Mouse (Mus musculus): ENCODE data around the gene Mrps14.

Mrps14 gene

GRCm38 (mm10) chr1:160194529-160195336 is at the start of gene Mrps14:
TSS of gene Mrps14 (plus strand) at chr1:160195215.
- DNase-seq (ENCODE audit: low spot score): peak; percentile 99

DNA sequence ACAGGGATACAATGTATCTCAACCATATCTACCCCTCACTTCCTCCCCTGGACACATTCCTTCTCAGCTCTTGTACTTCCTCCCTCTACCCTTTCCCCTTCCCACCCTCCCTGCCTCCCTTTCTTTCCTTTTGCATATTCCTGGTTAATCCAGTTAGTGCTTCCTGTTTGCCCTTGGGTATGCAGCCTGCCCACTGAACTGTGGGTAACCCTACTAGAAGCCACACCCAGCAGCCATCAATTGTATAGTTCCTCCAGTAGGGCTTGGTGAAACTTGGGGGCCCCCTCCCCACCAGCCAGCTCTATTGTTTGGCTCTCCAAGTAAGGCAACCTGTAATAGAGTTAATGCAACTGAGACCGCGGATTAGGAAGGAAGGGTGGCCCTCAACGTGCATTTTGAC is 49.4 kb upstream of the Mrps14 start:
- no peak for DNase-seq (ENCODE audit: low spot score)

DNA sequence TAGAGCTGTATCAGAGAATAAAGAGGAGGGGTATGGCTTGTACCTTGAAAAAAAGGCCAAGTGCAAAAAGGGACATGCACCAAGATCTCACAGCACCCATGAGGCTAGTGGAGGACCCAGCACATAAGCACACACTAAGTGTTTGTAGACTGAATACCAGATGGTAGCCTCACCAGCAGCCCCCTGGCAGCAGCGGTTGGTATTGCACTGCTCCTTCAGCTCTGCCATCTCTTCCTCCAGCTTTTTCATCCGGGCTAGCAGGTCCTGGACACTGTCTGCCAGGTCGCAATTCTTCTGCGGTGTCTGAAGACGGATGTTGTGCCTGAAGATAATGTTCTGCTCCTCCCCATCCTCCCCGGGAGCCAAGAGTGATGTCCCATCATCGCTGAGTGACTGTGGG is 47.7 kb upstream of the Mrps14 start:
- no peak for DNase-seq (ENCODE audit: low spot score)

- no peak for DNase-seq (ENCODE audit: low spot score)
These were observed 45.6 kb upstream of the Mrps14 start for GRCm38 (mm10) chr1:160149291-160149906.

GRCm38 (mm10) chr1:160150726-160151125 is 44.3 kb upstream of the Mrps14 start:
- DNase-seq (ENCODE audit: low spot score): no peak

DNA sequence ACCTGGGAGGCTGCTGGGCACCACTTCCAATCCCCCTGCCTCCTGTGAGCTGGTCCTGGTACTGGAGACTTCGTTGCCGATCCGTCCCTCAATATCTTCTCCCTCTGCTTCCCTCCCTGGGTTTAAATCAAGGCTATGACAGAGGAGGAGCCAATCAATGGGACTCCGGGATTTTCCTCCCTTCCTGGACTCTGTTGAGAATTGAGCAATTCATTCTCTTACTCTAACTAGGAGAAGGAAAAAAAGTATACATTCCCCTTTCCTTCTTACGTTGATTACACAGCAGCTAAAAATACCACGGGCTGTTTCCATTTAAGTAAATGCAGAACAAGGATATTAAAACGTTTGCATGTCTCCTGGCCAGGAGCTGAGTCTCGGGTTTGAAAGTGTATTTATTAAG is 41.5 kb upstream of the Mrps14 start, which contains the start of gene Tnn:
Gene Tnn (minus strand): TSS at position 101 of the 400 bp plus-strand sequence.
- DNase-seq (ENCODE audit: low spot score): no peak

GRCm38 (mm10) chr1:160158190-160158589 is 36.8 kb upstream of the Mrps14 start:
- DNase-seq (ENCODE audit: low spot score): no peak

DNA sequence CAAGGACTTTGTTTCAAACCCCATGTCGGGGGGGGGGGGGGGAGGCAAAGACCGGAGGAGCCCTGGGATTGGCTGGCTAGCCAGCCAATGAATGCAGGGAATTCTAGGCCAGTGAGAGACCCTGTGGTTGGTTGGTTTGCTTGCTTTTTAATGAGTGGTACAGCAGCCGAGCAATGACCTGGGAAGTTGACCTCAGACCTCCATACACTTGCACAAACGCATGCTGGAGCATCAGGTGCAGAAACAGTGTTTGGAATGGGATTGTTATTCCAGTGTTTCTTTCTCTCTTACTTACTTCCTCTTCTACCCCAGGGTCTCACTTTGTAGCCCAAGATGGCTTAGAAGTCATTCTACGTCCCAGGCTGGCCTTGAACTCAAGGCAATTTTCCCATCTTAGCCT is 28.4 kb upstream of the Mrps14 start:
- no peak for DNase-seq (ENCODE audit: low spot score)

GRCm38 (mm10) chr1:160176903-160177302 is 18.1 kb upstream of the Mrps14 start:
- DNase-seq (ENCODE audit: low spot score): no peak

- DNase-seq (ENCODE audit: low spot score): no peak
These were observed 13.8 kb upstream of the Mrps14 start for GRCm38 (mm10) chr1:160181216-160181615.

DNA sequence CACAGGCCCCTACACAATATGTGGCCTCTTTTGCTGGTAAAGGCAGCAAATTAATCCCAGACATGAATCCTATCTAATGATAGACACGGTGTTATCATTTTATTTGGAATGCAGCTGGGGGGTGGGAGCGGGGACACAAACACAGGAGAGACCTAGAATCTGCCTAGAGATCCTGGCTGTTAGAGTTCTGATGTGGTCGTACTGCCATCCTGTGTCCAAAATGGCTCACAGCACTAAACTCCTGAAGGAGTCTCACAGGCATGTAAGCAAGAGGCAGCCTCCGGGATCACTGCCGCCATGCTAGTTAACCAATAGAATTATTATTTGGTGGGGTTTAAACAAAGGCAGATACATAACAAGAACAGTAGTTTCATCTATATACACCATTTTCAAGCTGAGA is 10.5 kb upstream of the Mrps14 start:
- no peak for DNase-seq (ENCODE audit: low spot score)

GRCm38 (mm10) chr1:160195337-160195663 is 285 bp downstream of the Mrps14 start:
- no peak for DNase-seq (ENCODE audit: low spot score)

GRCm38 (mm10) chr1:160205486-160205885 is 10.5 kb downstream of the Mrps14 start:
- no peak for DNase-seq (ENCODE audit: low spot score)

- no peak for DNase-seq (ENCODE audit: low spot score)
These were observed 14.8 kb downstream of the Mrps14 start for GRCm38 (mm10) chr1:160209844-160210243.

GRCm38 (mm10) chr1:160210566-160210965 is 15.6 kb downstream of the Mrps14 start:
- no peak for DNase-seq (ENCODE audit: low spot score)

DNA sequence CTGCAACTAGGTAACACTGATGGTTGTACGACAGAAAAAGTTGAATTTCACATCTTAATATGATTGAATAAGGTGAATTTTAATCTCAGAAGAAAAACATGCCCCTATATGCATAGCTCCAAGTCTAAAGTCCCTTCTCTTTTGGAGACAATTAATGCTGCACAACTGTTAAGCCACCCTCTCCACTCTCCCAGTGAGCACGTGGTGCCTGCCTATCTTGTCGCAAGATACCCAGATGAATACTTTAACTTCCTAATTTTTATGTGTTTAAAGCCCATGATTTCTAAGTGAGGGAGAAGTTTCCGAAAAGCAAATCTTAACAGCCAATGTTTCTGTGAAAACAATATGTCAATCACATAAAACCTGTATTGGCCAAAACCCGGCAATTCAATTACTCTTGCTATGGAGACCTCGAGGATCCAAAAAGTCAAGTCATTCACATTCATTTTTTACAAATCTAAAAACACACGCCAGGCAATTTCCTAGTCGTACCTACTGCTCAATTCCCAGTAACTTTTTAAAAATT is 16.6 kb downstream of the Mrps14 start:
- no peak for DNase-seq (ENCODE audit: low spot score)

DNA sequence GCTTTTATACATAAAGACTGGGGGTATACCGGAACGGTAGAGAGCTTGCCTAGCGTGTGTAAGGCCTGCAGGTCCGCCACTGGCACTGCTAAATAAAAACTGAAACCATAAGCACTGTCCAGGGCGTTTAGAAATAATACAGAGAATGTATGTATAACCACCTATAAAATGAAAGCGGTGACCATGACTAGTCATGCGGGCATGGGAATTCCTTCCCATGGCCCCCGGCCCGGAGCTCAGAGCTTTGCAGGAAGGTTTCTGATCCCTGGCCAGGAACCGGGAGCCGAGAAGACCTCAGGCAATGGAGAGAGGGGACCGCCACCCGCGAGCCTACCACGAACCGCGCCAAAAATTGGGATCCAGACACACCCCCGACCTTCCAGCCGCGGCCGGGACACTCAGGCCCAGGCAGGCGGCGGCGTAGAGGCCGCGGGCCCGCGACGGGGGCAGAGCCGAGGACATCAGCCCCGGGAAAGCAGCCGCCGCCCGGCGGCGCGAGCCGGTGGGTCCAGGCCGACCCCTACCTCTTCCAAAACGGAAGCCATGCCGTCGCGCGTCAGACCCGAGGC is 17.2 kb downstream of the Mrps14 start:
- no peak for DNase-seq (ENCODE audit: low spot score)

- DNase-seq (ENCODE audit: low spot score): peak; percentile 100
These were observed 18.0 kb downstream of the Mrps14 start, which contains the start of gene Cacybp for GRCm38 (mm10) chr1:160212703-160213669. TSS of gene Cacybp (minus strand) at chr1:160212875.

- DNase-seq (ENCODE audit: low spot score): no peak
These were observed 19.2 kb downstream of the Mrps14 start for GRCm38 (mm10) chr1:160214171-160214570.

GRCm38 (mm10) chr1:160217898-160218297 is 22.9 kb downstream of the Mrps14 start:
- no peak for DNase-seq (ENCODE audit: low spot score)

GRCm38 (mm10) chr1:160224093-160224492 is 29.1 kb downstream of the Mrps14 start:
- DNase-seq (ENCODE audit: low spot score): no peak

- no peak for DNase-seq (ENCODE audit: low spot score)
These were observed 32.2 kb downstream of the Mrps14 start for GRCm38 (mm10) chr1:160227196-160227595.

Data from T-cell, adult 2 months (primary cell).